Mouse (Mus musculus) small intestine, adult 2 months (tissue): ENCODE measurements around the gene Rbm34.

ENCODE experiments used
- CTCF ChIP-seq: fragments of 200-500 bp; IDR thresholded peaks from 2 replicates; pipeline ENCODE4 v1.5.1; 2012; ENCODE audit warnings: low read depth, mild to moderate bottlenecking, control low read depth, inconsistent platforms, low read length, moderate library complexity, mixed read lengths; ENCODE audit not compliant: insufficient replicate concordance, insufficient read length; ENCODE audit errors: extremely low read depth
- POLR2A ChIP-seq: fragments of 200-500 bp; IDR thresholded peaks from 2 replicates; pipeline ENCODE4 v1.6.1; 2012; ENCODE audit warnings: low read depth, mild to moderate bottlenecking, control low read depth, inconsistent platforms, low read length, moderate library complexity

GRCm38 (mm10) chr8:126929607-126930161 is 41.2 kb downstream of the Rbm34 start:
- TF ChIP-seq CTCF = peak; percentile 39; the same call in 1 of the 2 replicates
- TF ChIP-seq POLR2A = no peak
